Mouse (Mus musculus) thymus, adult 2 months (tissue): ENCODE results near the gene Pkhd1.

ENCODE experiments used
- CTCF ChIP-seq: fragments of 200-500 bp; IDR thresholded peaks from 2 replicates; pipeline ENCODE4 v1.5.1; 2012; ENCODE audit warnings: mild to moderate bottlenecking, control low read depth, low read length, moderate library complexity, borderline replicate concordance; ENCODE audit not compliant: control insufficient read depth, poor library complexity, insufficient read depth; ENCODE audit errors: extremely low read depth
- POLR2A ChIP-seq: fragments of 200-500 bp; IDR thresholded peaks from 2 replicates; pipeline ENCODE4 v1.6.1; 2012; ENCODE audit warnings: mild to moderate bottlenecking, low read length, control low read depth, moderate library complexity; ENCODE audit not compliant: control insufficient read depth, poor library complexity, insufficient read depth; ENCODE audit errors: extremely low read depth

DNA sequence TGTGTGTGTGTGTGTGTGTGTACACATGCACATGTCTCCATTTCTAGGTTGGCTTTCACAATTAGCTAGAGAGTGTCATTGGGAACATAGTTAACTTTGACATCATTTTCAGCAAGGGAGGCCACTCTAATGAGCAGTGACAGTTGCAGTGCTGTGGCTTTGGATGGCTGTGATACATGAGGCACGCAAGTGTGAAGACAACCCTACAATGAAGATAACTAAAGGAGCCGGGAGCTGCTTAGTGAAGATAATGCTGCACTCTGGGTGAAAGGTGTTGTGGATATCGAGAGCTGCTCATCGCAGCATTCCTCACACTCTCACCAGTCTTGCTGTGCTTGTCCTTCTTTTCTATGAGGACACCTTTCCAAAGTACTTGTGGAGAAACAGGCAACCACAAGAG, 484.2 kb downstream of the Pkhd1 start:
- TF ChIP-seq CTCF (no peak), POLR2A (no peak)
